Mouse (Mus musculus) forebrain, embryonic 13.5 days (tissue): ENCODE measurements at regions not wholly inside any gene's neighbourhood (a gene's known extent, or its start where the extent isn't known, plus 50 kb on each side); places are given as distances from the start of the nearest gene placed in this dataset.

Source experiments
- ATAC-seq: fragments of 200-750 bp; cut with Nextera tagmentation; 2 replicates; pipeline ENCODE4 v1.8.0; 2017
- H3K27ac ChIP-seq: fragments of 300-500 bp; sonication (generic); 2 replicates; pipeline ENCODE4 v1.5.1; 2015; ENCODE audit warnings: inconsistent platforms, mild to moderate bottlenecking, moderate library complexity
- H3K27me3 ChIP-seq: fragments of 300-500 bp; sonication (generic); 2 replicates; pipeline ENCODE4 v1.6.1; 2015; ENCODE audit warnings: mild to moderate bottlenecking, inconsistent platforms
- H3K36me3 ChIP-seq: fragments of 300-500 bp; sonication (generic); 2 replicates; pipeline ENCODE4 v1.6.1; 2015; ENCODE audit warnings: mild to moderate bottlenecking, inconsistent platforms; ENCODE audit not compliant: poor library complexity, severe bottlenecking
- H3K4me1 ChIP-seq: fragments of 300-500 bp; sonication (generic); 2 replicates; pipeline ENCODE4 v1.6.1; 2015; ENCODE audit warnings: inconsistent platforms
- H3K4me2 ChIP-seq: fragments of 300-500 bp; sonication (generic); 2 replicates; pipeline ENCODE4 v1.6.1; 2015; ENCODE audit warnings: inconsistent platforms, mild to moderate bottlenecking, moderate library complexity
- H3K4me3 ChIP-seq: fragments of 300-500 bp; sonication (generic); 2 replicates; pipeline ENCODE4 v1.5.1; 2015; ENCODE audit warnings: mild to moderate bottlenecking, inconsistent platforms
- H3K9ac ChIP-seq: fragments of 300-500 bp; sonication (generic); 2 replicates; pipeline ENCODE4 v1.6.1; 2015; ENCODE audit warnings: mild to moderate bottlenecking, inconsistent platforms
- H3K9me3 ChIP-seq: fragments of 300-500 bp; sonication (generic); replicated peaks from 2 replicates; pipeline ENCODE4 v1.6.1; 2016; ENCODE audit warnings: inconsistent platforms
- WGBS: fragments of 180-500 bp; shearing (Covaris S2); methylation state at CpG from one replicate; pipeline ENCODE4 v1.1.7; 2015; 5-methylcytosine and 5-hydroxymethylcytosine counted together

DNA sequence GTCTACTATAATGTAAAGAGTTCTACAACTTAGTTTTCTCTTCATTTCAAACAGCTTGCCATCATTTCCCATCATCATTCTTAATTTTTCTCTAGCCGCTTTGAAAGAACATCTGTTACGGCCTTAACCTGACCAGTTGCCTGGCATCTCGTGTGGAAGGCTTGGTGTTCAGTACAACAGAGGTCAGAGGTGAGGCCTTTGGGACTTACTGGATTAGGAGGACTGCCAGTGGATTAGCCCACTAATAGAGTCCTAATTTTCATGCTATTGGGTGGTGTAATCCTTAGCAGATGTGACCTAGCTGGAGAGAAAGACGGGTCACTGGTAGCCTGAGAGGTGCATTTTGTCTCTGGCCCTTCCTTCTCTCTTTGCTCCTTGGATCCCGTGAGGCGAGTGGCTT is 341.3 kb upstream of the Gm10131 start:
- H3K36me3 ChIP-seq = no peaks in the 10 kb centered on the region
- no peak for ATAC-seq
- no peak overlapping the region for H3K27ac ChIP-seq
- no peaks in the 10 kb centered on the region for H3K27me3 ChIP-seq
- H3K9me3 ChIP-seq = no peaks in the 10 kb centered on the region
- no peak overlapping the region for H3K9ac ChIP-seq
- peaks cover 19% of the 10 kb centered on the region for H3K4me1 ChIP-seq
- no peak overlapping the region for H3K4me3 ChIP-seq
- WGBS = 84% methylated on average over 6 of the region's 6 CpGs
- H3K4me2 ChIP-seq = no peak overlapping the region

DNA sequence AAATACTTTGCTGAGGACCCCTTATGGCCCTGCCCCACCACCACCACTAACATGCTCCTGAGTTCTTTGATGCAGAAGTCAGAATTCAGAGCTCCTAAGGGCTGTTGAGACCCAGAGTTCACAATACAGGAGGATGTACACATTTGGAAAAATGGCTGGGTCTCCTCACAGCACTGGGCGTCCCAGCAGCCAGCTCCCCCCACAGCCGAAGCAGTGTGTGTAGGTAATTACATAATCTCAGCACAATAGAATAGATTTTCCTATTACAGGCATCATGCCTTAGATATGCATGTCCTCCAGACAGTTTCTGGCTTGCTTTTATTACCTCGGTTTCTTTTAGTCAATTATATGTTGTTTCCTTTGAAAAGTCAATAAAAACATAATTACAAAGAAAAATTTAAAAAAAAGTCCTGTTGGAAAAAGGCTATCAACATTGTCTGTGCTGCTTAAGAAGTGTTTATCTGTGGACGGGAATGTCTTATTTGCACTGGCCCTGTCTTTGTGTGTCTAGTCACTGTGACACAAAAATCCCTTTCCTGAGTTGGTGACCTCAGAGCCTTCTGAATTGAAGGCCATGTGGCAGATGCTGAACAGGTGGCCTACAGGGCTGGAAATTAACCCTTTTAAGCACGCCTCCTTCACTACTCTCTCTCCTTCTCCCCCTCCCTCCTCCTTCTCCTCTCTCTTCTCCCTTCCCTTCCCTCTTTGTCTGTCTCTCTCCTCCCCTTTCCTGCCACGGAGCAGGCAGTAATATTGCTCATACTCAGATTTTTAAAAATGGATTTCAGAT is 339.9 kb upstream of the Gm10131 start:
- 19% methylated on average over 6 of the region's 6 CpGs for WGBS
- ATAC-seq = peak; percentile 39; the same call in 1 of the 2 replicates
- Histone ChIP-seq H3K36me3 (no peaks in the 10 kb centered on the region), H3K27me3 (no peaks in the 10 kb centered on the region), H3K4me3 (no peak overlapping the region), H3K9ac (no peak overlapping the region), H3K9me3 (no peaks in the 10 kb centered on the region), H3K4me2 (no peak overlapping the region), H3K27ac (peak overlapping the region; percentile 73), H3K4me1 (peaks cover 22% of the 10 kb centered on the region)

DNA sequence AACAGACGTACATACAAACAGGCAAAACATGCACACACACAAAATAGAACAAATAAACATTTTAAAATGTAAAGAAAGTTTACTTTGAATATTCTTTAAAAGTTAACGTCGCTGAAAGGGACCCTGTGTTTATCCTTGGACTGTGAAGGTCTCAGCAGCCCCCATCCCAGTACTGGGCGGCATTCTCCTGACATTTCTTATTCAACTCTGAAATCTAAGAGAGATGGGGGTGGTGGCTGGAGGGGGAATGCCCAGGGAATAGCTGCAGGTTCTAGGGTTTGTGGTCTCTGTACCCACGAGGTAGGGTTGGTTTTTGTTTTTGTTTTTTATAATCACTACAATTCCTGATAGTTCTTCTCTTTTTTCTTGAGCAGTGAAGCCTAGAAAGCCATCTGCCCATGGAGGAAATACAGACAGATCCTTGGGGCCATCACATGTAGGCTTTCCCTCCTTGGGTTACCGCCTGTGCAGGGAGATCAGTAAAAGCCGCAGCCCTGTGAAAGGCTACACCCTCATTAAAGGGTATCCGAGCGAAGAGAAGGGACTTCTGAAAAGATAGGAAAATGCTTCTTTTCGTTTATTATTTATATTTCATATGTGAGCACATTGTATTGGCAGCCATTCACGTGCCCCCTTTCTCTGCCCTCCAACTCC is 338.0 kb upstream of the Gm10131 start:
- ATAC-seq = no peak
- H3K27me3 ChIP-seq = no peaks in the 10 kb centered on the region
- H3K4me3 ChIP-seq = no peak overlapping the region
- H3K4me2 ChIP-seq = no peak overlapping the region
- no peaks in the 10 kb centered on the region for H3K36me3 ChIP-seq
- H3K9me3 ChIP-seq = no peaks in the 10 kb centered on the region
- no peak overlapping the region for H3K9ac ChIP-seq
- peaks cover 22% of the 10 kb centered on the region for H3K4me1 ChIP-seq
- no peak overlapping the region for H3K27ac ChIP-seq
- 85% methylated on average over 11 of the region's 11 CpGs for WGBS

DNA sequence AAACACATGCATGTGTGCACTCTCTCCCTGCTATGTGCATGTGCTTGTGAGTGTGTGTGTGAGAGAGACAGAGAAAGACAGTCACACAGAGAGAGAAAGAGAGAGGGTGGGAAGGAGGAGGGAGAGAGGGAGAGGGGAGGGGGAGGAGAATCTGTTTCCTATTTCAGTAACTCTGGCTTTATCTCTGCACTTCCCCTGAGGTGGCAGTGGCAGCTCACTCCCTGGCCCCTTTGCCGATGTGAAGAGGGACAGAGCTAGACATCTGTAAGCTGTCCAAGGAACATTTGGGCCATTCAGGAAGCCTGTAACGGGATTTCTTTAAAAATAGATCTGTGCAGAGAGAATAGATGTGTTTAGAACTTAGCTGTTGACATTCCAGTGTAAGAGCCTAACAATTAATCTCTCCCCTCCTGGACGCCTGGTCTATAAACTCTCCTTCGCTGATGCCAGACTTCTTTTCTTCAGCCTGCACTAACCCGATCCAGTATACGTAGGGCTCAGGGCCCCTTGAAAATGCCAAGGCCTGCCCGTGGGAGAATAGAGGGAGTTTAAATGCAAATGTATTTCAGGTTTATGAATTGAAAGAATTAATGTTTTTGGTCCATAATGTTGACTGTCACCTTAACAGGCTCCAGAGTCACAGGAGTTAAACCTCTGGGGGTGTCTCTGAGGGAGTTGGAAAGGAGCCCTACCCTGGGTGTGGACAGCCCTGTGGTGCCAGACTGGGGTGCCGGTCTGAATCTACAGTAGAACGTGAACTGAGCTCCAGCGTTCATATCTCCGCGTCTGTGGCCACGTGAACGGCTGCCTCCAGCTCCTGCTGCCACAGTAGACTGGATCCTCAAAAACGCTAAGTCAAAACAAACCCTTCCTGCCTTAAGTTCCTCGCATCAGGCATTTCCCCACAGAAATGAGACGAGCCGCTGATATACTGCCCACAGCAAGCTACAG is 336.6 kb upstream of the Gm10131 start:
- ATAC-seq = peak; percentile 36; the same call in 1 of the 2 replicates
- Histone ChIP-seq H3K36me3 (no peaks in the 10 kb centered on the region), H3K4me1 (peaks cover 22% of the 10 kb centered on the region), H3K27me3 (no peaks in the 10 kb centered on the region), H3K27ac (no peak overlapping the region), H3K9ac (no peak overlapping the region), H3K4me3 (no peak overlapping the region), H3K4me2 (no peak overlapping the region), H3K9me3 (no peaks in the 10 kb centered on the region)
- WGBS = 55% methylated on average over 18 of the region's 18 CpGs

DNA sequence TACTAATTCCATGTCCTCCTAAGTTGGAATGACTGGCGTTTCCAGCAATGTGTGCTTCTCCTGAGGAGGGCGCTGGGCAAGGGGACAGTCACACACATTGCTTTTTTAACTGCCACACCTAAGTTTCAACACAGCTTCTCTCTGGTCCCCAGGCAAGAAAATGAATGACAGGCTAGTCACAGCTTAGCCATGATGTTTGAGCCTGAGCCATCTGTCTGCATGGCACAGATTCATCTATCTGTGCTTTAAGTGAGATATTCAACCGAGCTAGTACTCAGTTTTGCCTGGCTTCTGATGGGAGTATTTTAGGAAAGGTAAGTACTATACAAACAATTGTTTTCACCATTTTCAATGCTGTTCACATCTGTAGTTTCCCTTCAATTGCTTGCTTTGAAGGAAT is 331.2 kb upstream of the Gm10131 start:
- Histone ChIP-seq H3K9ac (no peak overlapping the region), H3K4me2 (no peak overlapping the region), H3K27me3 (no peaks in the 10 kb centered on the region), H3K9me3 (no peaks in the 10 kb centered on the region), H3K27ac (no peak overlapping the region; the same call in 1 of the 2 replicates), H3K4me1 (peaks cover 11% of the 10 kb centered on the region), H3K4me3 (no peak overlapping the region), H3K36me3 (no peaks in the 10 kb centered on the region)
- ATAC-seq = peak; percentile 68; the same call in 1 of the 2 replicates
- WGBS = 81% methylated on average over 3 of the region's 3 CpGs

DNA sequence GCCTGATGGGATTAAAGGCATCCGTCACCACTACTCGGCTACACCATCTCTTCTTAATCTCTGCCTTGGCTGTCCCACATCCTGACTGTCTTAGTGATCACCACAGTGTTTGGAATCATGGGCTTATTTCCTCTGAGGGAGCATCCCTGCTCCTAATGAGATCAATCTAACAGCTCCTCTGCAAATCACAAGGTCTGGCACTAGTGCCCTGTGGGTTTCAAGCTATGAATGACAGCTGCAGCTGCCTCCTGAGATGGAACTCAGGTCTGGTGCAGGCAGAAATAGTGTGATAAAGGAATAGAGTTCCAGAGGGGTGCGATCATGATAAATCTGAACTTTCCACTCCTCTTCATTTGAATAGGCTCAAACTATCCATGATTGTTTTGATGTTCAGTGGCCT is 330.2 kb upstream of the Gm10131 start:
- no peaks in the 10 kb centered on the region for H3K36me3 ChIP-seq
- H3K4me1 ChIP-seq = peaks cover 9% of the 10 kb centered on the region; the same call in 1 of the 2 replicates
- H3K4me2 ChIP-seq = no peak overlapping the region
- no peak overlapping the region for H3K4me3 ChIP-seq
- no peak overlapping the region for H3K9ac ChIP-seq
- no peak overlapping the region for H3K27ac ChIP-seq
- ATAC-seq = 0 out of 2 replicates have a peak, but pooled peaks have one; percentile 19
- 67% methylated on average over 3 of the region's 3 CpGs for WGBS
- H3K27me3 ChIP-seq = no peaks in the 10 kb centered on the region
- H3K9me3 ChIP-seq = no peaks in the 10 kb centered on the region

DNA sequence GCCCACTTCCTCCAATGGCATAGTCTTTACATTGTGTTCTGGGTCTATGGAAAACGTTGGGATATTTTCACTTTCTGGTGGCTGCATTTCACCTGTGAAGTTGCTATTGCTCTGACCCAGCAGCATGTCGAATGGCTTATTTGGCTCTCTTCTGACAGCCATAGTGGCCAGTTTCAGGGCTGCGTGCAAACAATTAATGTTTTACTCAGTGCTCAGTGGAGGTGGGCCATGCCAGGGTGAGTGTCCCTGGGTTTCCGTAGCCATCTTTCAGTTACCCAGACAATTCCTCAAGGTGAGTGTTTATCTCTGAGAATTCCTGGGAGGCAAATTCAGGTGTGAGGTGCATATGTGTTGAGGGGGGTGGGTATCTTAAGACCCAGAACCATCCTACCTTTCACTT is 329.2 kb upstream of the Gm10131 start:
- no peak overlapping the region for H3K4me3 ChIP-seq
- H3K9ac ChIP-seq = no peak overlapping the region
- H3K9me3 ChIP-seq = no peaks in the 10 kb centered on the region
- 87% methylated on average over 4 of the region's 4 CpGs for WGBS
- no peaks in the 10 kb centered on the region for H3K27me3 ChIP-seq
- no peak for ATAC-seq
- no peaks in the 10 kb centered on the region for H3K36me3 ChIP-seq
- no peak overlapping the region for H3K4me2 ChIP-seq
- H3K27ac ChIP-seq = no peak overlapping the region
- H3K4me1 ChIP-seq = peaks cover 9% of the 10 kb centered on the region; the same call in 1 of the 2 replicates

DNA sequence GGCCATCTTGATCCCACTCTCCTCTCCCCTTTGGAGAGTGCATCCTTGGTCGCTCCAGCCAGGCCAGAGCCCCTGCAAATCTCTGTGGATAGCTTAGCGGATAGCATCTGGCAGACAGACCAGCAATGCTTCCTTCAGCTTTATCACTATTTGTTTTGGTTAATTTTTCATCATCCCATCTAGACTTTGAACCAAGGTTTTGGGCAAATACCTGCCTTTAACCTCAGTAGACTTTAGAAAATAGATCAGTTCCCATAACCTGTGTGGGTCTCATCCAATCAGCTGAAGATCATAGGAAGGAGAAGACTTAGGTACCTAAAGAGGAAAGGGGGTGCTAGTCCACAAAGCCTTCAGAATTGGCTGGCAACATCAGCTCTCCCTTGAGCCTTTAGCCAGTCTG is 327.2 kb upstream of the Gm10131 start:
- H3K4me2 ChIP-seq = no peak overlapping the region
- peaks cover 9% of the 10 kb centered on the region; the same call in 1 of the 2 replicates for H3K4me1 ChIP-seq
- H3K27me3 ChIP-seq = no peaks in the 10 kb centered on the region
- H3K4me3 ChIP-seq = no peak overlapping the region
- 96% methylated on average over 2 of the region's 2 CpGs for WGBS
- H3K27ac ChIP-seq = no peak overlapping the region
- no peak for ATAC-seq
- H3K36me3 ChIP-seq = no peaks in the 10 kb centered on the region
- H3K9ac ChIP-seq = no peak overlapping the region
- no peaks in the 10 kb centered on the region for H3K9me3 ChIP-seq

DNA sequence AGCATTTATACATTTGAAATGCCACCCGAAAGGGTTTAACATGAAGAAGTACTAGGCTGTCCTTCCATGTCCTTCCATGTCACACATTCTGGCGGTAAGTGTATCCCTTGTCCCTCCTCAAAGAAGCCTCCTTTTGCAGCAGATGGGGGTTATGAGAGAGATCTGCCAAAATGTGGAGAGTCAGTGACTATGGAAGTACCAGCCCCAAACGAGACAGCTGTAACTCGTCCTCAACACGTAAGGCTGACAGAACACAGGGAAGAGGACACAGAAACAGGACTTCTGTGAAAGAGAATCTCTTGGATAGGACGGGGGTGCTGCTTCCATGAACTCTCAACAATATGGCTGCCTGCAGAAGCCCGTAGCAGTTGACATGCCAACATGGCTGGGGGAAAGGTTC is 320.4 kb upstream of the Gm10131 start:
- 92% methylated on average over 7 of the region's 7 CpGs for WGBS
- no peaks in the 10 kb centered on the region for H3K4me1 ChIP-seq
- no peaks in the 10 kb centered on the region for H3K27me3 ChIP-seq
- no peak overlapping the region for H3K27ac ChIP-seq
- ATAC-seq = no peak
- no peaks in the 10 kb centered on the region for H3K9me3 ChIP-seq
- H3K36me3 ChIP-seq = no peaks in the 10 kb centered on the region
- no peak overlapping the region for H3K9ac ChIP-seq
- no peak overlapping the region for H3K4me2 ChIP-seq
- H3K4me3 ChIP-seq = no peak overlapping the region

DNA sequence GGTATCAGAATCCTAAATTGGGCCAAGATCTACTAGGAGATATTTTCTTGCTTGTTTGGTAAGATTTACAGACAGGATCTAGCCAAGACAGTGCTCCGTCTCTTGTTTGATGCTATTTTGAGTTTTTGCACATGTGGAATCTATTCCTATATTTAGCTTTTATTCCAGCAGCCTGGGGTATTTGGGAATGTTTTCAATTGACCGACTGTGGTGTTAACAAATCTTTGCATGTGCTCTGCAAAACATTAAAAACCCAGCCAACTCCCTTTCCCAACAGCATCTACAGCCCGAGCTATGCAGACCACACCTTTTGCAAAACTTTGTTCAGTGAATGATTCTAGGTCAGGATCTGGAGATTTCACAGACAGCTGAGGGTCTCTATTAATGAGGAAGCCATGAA is 317.7 kb upstream of the Gm10131 start:
- no peak for ATAC-seq
- Histone ChIP-seq H3K9me3 (no peaks in the 10 kb centered on the region), H3K4me2 (no peak overlapping the region), H3K27ac (no peak overlapping the region), H3K4me1 (no peaks in the 10 kb centered on the region), H3K36me3 (no peaks in the 10 kb centered on the region), H3K27me3 (no peaks in the 10 kb centered on the region), H3K9ac (no peak overlapping the region), H3K4me3 (no peak overlapping the region)
- 87% methylated on average over 3 of the region's 3 CpGs for WGBS

DNA sequence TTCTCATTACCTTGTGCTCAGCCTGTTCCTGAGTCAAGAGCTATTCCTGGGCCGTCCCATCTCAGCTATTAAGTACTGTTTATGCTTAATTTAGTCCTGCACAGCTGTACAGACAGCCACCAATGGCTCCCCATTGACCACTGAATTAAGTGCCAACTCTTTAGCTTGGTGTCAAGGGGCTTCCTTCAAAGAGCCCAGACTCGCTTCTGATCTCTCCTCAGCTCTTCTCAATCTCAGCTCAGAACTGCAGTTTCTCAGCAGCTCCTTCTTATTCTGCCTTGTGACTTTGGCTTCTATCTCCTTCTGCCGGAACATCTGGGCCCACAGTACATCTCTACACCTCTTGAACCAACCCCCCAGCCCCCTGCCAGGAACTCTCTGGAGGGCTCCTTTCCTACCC is 290.0 kb upstream of the Gm10131 start:
- Histone ChIP-seq H3K27me3 (no peaks in the 10 kb centered on the region), H3K4me3 (no peak overlapping the region), H3K27ac (no peak overlapping the region), H3K4me1 (peaks cover 30% of the 10 kb centered on the region), H3K4me2 (no peak overlapping the region), H3K9me3 (no peaks in the 10 kb centered on the region; the same call in 1 of the 2 replicates), H3K36me3 (no peaks in the 10 kb centered on the region), H3K9ac (no peak overlapping the region)
- 63% methylated on average over 3 of the region's 3 CpGs for WGBS
- no peak for ATAC-seq
